Mouse (Mus musculus) liver, adult 10 weeks (tissue): ENCODE results near the gene Defb3. TPM values are rescaled to one million over a fixed set of nuclear protein-coding genes. Genes with fewer than 3 reads are reported as not detected.

ENCODE experiments used
- polyA plus RNA-seq: library from polyadenylated mRNA; stranded (reverse); fragments of 350-450 nt; fragmentation: Illumina TruSeq; extraction: RNeasy Lipid Tissue Mini Kit (QIAGEN cat#74804); gene quantifications from one replicate; pipeline ENCODE4 v1.2.3, GENCODE M21; 2014; ENCODE audit warnings: low read depth, low replicate concordance

Gene Defb3
- not detected for polyA plus RNA-seq

GRCm38 (mm10) chr8:19293060-19293459, at the start of gene Defb3:
TSS of gene Defb3 (plus strand) at chr8:19293360.

GRCm38 (mm10) chr8:19247280-19247679, 45.9 kb upstream of the Defb3 start, which contains the start of gene Defb5:
TSS of gene Defb5 (plus strand) at chr8:19247580.

Other genes starting within 250 kb of the Defb3 start
- not detected for gene Defb39, start 228.6 kb upstream of the Defb3 start, polyA plus RNA-seq
- not detected for gene Defb12, start 178.5 kb upstream of the Defb3 start, polyA plus RNA-seq
- not detected for gene Defb34, start 169.6 kb upstream of the Defb3 start, polyA plus RNA-seq
- not detected for gene Gm45826, start 152.6 kb upstream of the Defb3 start, polyA plus RNA-seq
- gene Defb14, start 99.0 kb upstream of the Defb3 start, polyA plus RNA-seq, result not detected
- gene Defb4, start 94.7 kb upstream of the Defb3 start, polyA plus RNA-seq, result not detected
- not detected for gene Defb6, start 67.9 kb upstream of the Defb3 start, polyA plus RNA-seq
- not detected for gene Defb46, start 53.4 kb upstream of the Defb3 start, polyA plus RNA-seq
- not detected for gene Defb5, start 45.8 kb upstream of the Defb3 start, polyA plus RNA-seq
- gene Defb8, start 154.2 kb downstream of the Defb3 start, polyA plus RNA-seq, result not detected
- not detected for gene Defb7, start 201.7 kb downstream of the Defb3 start, polyA plus RNA-seq